Mouse (Mus musculus) ES-E14 (cell line): ENCODE measurements at regions not wholly inside any gene's neighbourhood (a gene's known extent, or its start where the extent isn't known, plus 50 kb on each side); places are given as distances from the start of the nearest gene placed in this dataset.

ENCODE experiments used
- DNase-seq: peaks from one replicate; pipeline ENCODE4 v3.0.0-alpha.2; 2013; ENCODE audit warnings: low read depth, low spot score
- H3K27ac ChIP-seq: 2 replicates; pipeline ENCODE4 v1.5.1; 2012; ENCODE audit warnings: low read depth, mild to moderate bottlenecking, low read length, moderate library complexity, mixed read lengths; ENCODE audit not compliant: poor library complexity, insufficient read depth, severe bottlenecking
- H3K36me3 ChIP-seq: 2 replicates; pipeline ENCODE4 v1.6.1; 2012; ENCODE audit warnings: mild to moderate bottlenecking, low read length, moderate library complexity, mixed read lengths; ENCODE audit not compliant: control insufficient read depth, poor library complexity, insufficient read depth, severe bottlenecking
- H3K4me1 ChIP-seq, 2 experiments: fragments of 150-350 bp in 1 of 2; sonication (generic) in 1 of 2; 2 replicates each; pipeline ENCODE4 v1.6.1; 2012; ENCODE audit warnings: low read length in 2 of 2, mild to moderate bottlenecking in 1 of 2, mixed read lengths in 1 of 2; ENCODE audit not compliant: control insufficient read depth in 2 of 2, insufficient read depth in 2 of 2, poor library complexity in 1 of 2
- H3K4me3 ChIP-seq, 2 experiments: fragments of 150-350 bp in 1 of 2; sonication (generic) in 1 of 2; 2 replicates each; pipeline ENCODE4 v1.5.1; 2012; ENCODE audit warnings: low read length in 2 of 2, low read depth in 1 of 2, mild to moderate bottlenecking in 1 of 2, mixed read lengths in 1 of 2; ENCODE audit not compliant: insufficient read depth in 1 of 2, poor library complexity in 1 of 2, severe bottlenecking in 1 of 2
- H3K9ac ChIP-seq: 2 replicates; pipeline ENCODE4 v1.6.1; 2012; ENCODE audit warnings: low read depth, mild to moderate bottlenecking, low read length, mixed read lengths; ENCODE audit not compliant: poor library complexity, insufficient read depth, severe bottlenecking
- H3K9me3 ChIP-seq: fragments of 150-350 bp; sonication (generic); 2 replicates; pipeline ENCODE4 v1.6.1; 2012; ENCODE audit warnings: low read depth, mild to moderate bottlenecking, low read length; ENCODE audit not compliant: control insufficient read depth, insufficient read depth
- CHD2 ChIP-seq: IDR thresholded peaks from 2 replicates; pipeline ENCODE4 v1.6.1; 2014; ENCODE audit warnings: mild to moderate bottlenecking, low read depth, low read length, inconsistent platforms
- HCFC1 ChIP-seq: IDR thresholded peaks from 2 replicates; pipeline ENCODE4 v1.6.1; 2012; ENCODE audit warnings: low read length, inconsistent platforms, borderline replicate concordance; ENCODE audit not compliant: insufficient read depth
- MAFK ChIP-seq: IDR thresholded peaks from 2 replicates; pipeline ENCODE4 v1.6.1; 2014; ENCODE audit warnings: mild to moderate bottlenecking, low read depth, low read length, inconsistent platforms; ENCODE audit not compliant: insufficient read depth
- ZC3H11A ChIP-seq: IDR thresholded peaks from 2 replicates; pipeline ENCODE4 v1.6.1; 2012; ENCODE audit warnings: low read depth, mild to moderate bottlenecking, inconsistent platforms, low read length, borderline replicate concordance
- ZNF384 ChIP-seq: IDR thresholded peaks from 2 replicates; pipeline ENCODE4 v1.6.1; 2012; ENCODE audit warnings: low read depth, low read length, inconsistent platforms
- in situ Hi-C, 2 experiments: fragments of 600-800 bp; cut with MboI; formaldehyde crosslinking; loops; one replicate each; pipeline ENCODE4 v1.15.1; 2025; ENCODE audit warnings: low sequenced_read_pairs in 2 of 2, inconsistent platforms in 1 of 2; ENCODE audit not compliant: unreplicated experiment in 2 of 2

DNA sequence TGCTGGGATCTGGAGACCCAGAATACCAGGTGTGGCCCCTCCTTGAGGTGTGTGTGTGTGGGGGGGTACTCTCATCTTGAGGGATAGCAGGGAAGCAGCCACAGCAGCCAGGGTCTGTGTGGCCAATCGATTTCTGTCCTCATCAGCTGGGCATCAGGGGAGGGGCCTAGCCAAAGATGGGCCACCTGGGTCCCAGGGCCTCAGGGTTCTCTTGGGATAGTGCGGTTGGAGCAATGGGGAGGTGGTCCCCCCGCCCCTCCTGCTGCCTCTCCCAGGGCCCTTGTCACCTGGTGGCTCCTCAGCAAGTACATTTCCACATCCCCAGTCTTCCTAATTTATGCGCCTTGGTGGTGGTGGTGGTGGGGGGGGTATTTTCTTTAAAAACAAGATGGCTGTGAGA, 55.4 kb downstream of the Uncx start:
- Histone ChIP-seq H3K9ac (no peak overlapping the region), H3K27ac (no peak overlapping the region)

GRCm38 (mm10) chr5:139599191-139599937, 56.1 kb downstream of the Uncx start:
- H3K4me1 ChIP-seq: peaks cover 0 to 3% of the 10 kb centered on the region in 2 experiments; a peak in 2 of 4 replicates

More for the DNA sequence above, 55.4 kb downstream of the Uncx start:
- no peak overlapping the region for H3K4me3 ChIP-seq
- H3K4me1 ChIP-seq: peaks cover 0 to 3% of the 10 kb centered on the region in 2 experiments; a peak in 2 of 4 replicates
- in situ Hi-C loops: no loop called here
- no peaks in the 10 kb centered on the region for H3K9me3 ChIP-seq
- DNase-seq: no peak
- no peaks in the 10 kb centered on the region for H3K36me3 ChIP-seq
- no peak for TF ChIP-seq CHD2
- TF ChIP-seq MAFK: no peak
- TF ChIP-seq HCFC1: no peak
- no peak for TF ChIP-seq ZNF384

DNA sequence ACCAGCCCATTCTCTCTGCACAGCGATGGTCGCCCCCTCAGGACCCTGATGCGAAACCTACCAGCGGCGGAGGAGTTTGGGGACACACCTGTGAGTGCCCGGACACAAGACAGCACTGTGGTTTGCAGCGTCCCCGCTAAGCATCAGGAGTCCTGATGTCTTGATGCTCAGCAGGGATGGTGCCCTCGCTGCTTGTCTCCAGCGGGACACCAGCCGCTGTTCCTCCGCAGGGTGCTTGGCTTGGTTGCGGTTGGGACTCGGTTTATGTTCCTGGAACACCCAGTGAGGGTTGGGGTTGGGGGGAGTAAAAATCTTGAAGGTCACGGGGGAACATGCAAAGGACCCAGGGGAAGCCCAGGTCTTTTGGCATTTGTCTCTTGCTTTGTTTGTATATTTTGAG, 56.9 kb downstream of the Uncx start:
- Histone ChIP-seq H3K9me3 (no peaks in the 10 kb centered on the region), H3K4me1 (peaks cover 0 to 3% of the 10 kb centered on the region in 2 experiments; a peak in 2 of 4 replicates), H3K9ac (no peak overlapping the region), H3K36me3 (no peaks in the 10 kb centered on the region), H3K4me3 (no peak overlapping the region), H3K27ac (no peak overlapping the region)
- no peak for DNase-seq
- TF ChIP-seq ZNF384 (no peak), ZC3H11A (no peak), MAFK (no peak), HCFC1 (no peak)
- in situ Hi-C loops: no loop called here

More at GRCm38 (mm10) chr5:139599191-139599937, 56.1 kb downstream of the Uncx start:
- Histone ChIP-seq H3K27ac (no peak overlapping the region), H3K36me3 (no peaks in the 10 kb centered on the region), H3K4me3 (peak overlapping the region; percentile 42 to 50; a peak in 3 of 4 replicates), H3K9me3 (no peaks in the 10 kb centered on the region), H3K9ac (no peak overlapping the region)
- in situ Hi-C loops: no loop called here
- TF ChIP-seq ZC3H11A: no peak
- TF ChIP-seq HCFC1: no peak
- TF ChIP-seq CHD2: no peak
- TF ChIP-seq MAFK: no peak
- TF ChIP-seq ZNF384: no peak
- no peak for DNase-seq

DNA sequence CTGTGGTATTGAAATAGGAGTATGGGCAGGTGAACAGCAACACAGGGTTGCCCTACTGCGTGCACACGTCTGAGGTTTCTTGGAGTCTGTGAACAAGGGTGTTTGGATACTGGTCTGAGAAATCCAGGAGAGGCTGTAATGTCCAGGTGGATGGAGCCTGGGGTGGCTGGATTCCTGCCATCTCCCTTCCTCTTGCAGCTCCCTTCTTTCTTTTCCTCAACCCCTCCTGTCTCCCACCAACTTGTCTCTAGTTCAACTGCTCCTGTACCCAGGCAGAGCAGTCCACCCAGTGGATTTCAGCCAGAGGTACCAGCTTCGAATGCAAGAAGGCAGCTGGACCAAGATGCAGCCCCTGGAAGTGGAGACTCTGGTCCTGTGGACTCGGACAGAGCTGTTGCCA, 59.6 kb downstream of the Uncx start:
- Histone ChIP-seq H3K4me1 (peaks cover 0 to 3% of the 10 kb centered on the region in 2 experiments; a peak in 2 of 4 replicates), H3K36me3 (no peaks in the 10 kb centered on the region), H3K4me3 (no peak overlapping the region), H3K9ac (no peak overlapping the region), H3K9me3 (no peaks in the 10 kb centered on the region), H3K27ac (no peak overlapping the region)
- TF ChIP-seq MAFK: no peak
- TF ChIP-seq ZNF384: no peak
- no peak for TF ChIP-seq ZC3H11A
- no peak for TF ChIP-seq HCFC1
- TF ChIP-seq CHD2: no peak
- DNase-seq: no peak
- in situ Hi-C loops: no loop called here

- Histone ChIP-seq H3K9ac (no peak overlapping the region), H3K4me1 (peaks cover 0 to 3% of the 10 kb centered on the region in 2 experiments; a peak in 2 of 4 replicates), H3K4me3 (no peak overlapping the region), H3K27ac (no peak overlapping the region), H3K36me3 (no peaks in the 10 kb centered on the region), H3K9me3 (no peaks in the 10 kb centered on the region)
- in situ Hi-C loops: no loop called here
- no peak for DNase-seq
- TF ChIP-seq CHD2: no peak
- no peak for TF ChIP-seq ZC3H11A
- TF ChIP-seq HCFC1: no peak
- TF ChIP-seq ZNF384: no peak
- TF ChIP-seq MAFK: no peak
Measured at GRCm38 (mm10) chr5:139603535-139603934, 60.2 kb downstream of the Uncx start.
